16 mouse cellular contexts compared by ENCODE assay signal in genomic region chr16:50837416-50837815, GRCm38 (mm10).
"Had no signal": no experiment of that assay in that cellular context is flagged by ENCODE, and none has a peak within 500 bp of the region (broad histone marks: within the 10 kb centered on the region; RNA-seq: fewer than 3 reads in every experiment).

No protein-coding gene starts in this region.

- H3K4me2 ChIP-seq: neural tube, embryonic 12.5 days; neural tube, embryonic 13.5 days; neural tube, embryonic 15.5 days; stomach, embryonic 15.5 days had no signal

- H3K27ac ChIP-seq: neural tube, embryonic 12.5 days; neural tube, embryonic 13.5 days; neural tube, embryonic 15.5 days; stomach, embryonic 15.5 days; stomach, postnatal 0 days had no signal

- H3K9me3 ChIP-seq: neural tube, embryonic 12.5 days; neural tube, embryonic 13.5 days; neural tube, embryonic 15.5 days; stomach, embryonic 15.5 days had no signal

- H3K4me3 ChIP-seq: neural tube, embryonic 12.5 days; neural tube, embryonic 13.5 days; neural tube, embryonic 15.5 days; stomach, embryonic 15.5 days had no signal

- H3K27me3 ChIP-seq: neural tube, embryonic 12.5 days; neural tube, embryonic 13.5 days; neural tube, embryonic 15.5 days; stomach, embryonic 15.5 days had no signal

- DNase-seq: retina, postnatal 1 day; right cerebral cortex, adult 18-20 months; right cerebral cortex, postnatal 14 days; right cerebral cortex, postnatal 4 days; spleen, adult 18-20 months; thymus, adult 18-20 months; thymus, adult 2 months; thymus, postnatal 14 days; thymus, postnatal 25 days; thymus, postnatal 36 days; thymus, postnatal 4 days had no signal

- H3K9ac ChIP-seq: neural tube, embryonic 12.5 days; neural tube, embryonic 13.5 days; neural tube, embryonic 15.5 days; stomach, embryonic 15.5 days had no signal

- H3K4me1 ChIP-seq: neural tube, embryonic 12.5 days; neural tube, embryonic 15.5 days; stomach, embryonic 15.5 days had no signal

- H3K36me3 ChIP-seq: neural tube, embryonic 12.5 days; neural tube, embryonic 13.5 days; neural tube, embryonic 15.5 days; stomach, embryonic 15.5 days had no signal
